Mouse (Mus musculus) WW6 (cell line): ENCODE measurements around the gene Tspear.

Source experiments
- DNase-seq: peaks from one replicate; pipeline ENCODE4 v3.0.0-alpha.2; 2013; ENCODE audit warnings: low read depth, low spot score

Gene Tspear

DNA sequence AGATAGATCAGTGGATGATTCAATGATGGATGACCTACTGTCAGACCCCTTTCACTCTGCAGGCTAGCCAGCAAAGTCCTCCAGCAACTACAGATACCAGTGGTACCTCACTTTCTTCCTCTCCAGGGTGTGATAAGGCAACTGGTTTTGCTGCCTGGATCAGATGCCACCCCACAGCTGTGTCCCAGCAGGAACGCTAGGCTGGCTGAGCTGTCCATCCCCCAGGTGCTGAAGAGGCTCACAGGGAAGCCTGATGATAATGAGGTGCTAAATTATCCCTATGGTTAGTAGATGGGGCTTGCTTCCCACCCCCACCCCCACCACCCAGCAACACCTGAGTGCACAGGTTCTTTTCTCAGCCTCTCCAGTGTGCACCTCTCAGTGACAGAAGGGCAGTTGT is 181.2 kb downstream of the Tspear start:
- no peak for DNase-seq

DNA sequence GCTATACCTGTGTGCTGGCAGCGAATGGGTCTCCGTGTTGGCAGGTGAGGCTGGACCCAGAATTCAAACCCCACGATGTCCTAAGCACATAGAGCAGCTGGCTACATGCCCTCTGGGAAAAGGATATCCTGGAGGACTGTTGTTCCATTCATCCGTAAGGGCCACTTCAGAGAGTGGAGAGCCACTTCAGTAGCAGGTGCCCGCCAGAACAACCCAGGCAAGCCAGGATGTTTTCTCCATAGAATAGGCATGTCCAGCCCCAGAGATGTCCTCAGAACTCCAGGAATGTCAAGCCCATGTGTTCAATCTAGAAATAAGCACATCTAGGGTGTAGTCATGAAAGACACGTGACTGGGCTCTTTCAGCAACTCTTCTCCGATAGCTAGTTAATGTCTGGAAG is 183.3 kb downstream of the Tspear start:
- no peak for DNase-seq

DNA sequence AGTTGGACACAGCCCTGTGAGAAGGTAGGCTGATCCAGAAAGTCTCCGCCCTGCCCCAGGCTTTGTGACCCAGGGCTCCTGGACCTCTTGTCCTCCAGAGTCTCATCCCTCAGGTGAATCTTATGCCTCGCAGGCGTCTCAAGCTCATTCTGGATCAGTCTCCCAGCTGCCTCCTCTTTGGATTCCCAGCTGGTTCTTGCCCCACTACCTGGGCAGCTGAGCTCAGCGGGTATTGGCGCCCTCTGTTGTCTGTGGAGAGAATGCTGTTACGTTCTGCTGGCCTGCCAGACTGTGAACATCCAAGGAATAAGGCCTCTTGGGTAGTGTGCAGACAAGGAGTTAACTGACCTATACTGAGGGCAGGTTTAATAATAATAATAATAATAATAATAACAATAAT is 192.6 kb downstream of the Tspear start:
- no peak for DNase-seq

DNA sequence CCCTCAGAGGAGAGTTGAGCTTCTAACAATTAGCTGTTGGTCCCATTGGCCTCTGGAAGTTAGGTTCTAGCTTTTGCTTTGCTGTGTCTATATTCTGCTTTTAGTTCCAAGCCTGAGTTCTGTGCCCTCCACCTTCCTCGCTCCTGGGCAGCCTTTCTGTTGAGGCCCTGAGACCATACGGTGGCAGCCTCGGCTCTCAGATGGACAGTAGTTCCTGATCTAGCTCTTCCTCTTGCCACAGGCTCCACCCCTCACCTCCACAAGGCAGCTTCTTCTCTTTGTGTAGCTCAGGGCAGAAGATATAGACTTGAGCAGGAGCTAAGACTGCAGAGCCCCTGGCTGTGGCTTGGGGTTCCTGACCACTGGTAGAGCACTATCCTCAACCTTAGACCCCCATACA is 193.9 kb downstream of the Tspear start:
- no peak for DNase-seq

DNA sequence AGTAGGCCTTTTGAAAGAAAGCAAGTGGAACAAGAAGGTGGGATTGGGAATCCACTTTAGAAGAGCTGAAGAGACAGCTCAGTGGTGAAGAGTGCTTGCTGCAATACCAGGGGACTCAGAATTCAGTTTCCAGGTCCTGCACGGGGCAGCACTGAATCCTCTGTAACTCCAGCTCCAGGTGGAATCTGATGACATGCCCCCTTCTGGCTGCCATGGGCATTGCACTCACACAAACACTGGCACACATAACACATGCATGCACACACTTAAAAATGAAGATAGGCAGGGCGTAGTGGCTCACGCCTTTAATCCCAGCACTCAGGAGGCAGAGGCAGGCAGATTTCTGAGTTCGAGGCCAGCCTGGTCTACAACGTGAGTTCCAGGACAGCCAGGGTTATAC is 196.2 kb downstream of the Tspear start:
- no peak for DNase-seq

DNA sequence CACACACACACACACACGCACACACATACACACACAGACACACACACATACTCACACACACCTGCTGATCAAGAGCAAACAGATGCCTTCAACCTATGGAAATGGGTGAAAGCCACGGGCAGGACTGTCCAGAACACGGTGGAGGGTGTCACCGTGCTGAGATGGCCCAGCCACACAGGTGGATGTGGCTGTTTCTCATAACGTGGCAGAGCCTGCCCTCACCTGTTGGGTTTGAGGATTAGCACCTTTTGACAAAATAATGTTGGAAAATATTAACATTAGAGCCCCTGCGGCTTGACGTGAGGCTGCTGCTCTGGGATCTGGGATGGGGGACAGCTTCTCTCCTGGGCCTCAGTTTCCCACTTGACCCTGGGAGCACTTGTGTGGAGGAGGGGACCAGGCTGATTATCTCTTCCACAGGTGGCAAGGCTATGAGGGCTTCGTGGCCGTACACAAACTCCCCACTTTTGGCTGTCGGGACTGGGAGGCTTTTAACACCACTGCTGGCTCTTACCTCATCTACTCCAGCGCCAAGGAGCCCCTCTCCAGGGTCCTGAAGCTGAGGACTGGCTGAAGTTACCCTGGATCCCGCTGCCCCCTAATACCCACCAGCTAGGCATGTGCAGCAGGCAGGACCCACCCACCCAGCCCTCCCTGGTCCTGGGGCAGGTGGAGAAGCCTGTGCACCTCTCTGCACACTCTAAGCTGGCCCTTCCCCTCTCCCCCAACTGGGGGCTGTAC is 199.8 kb downstream of the Tspear start:
- no peak for DNase-seq

DNA sequence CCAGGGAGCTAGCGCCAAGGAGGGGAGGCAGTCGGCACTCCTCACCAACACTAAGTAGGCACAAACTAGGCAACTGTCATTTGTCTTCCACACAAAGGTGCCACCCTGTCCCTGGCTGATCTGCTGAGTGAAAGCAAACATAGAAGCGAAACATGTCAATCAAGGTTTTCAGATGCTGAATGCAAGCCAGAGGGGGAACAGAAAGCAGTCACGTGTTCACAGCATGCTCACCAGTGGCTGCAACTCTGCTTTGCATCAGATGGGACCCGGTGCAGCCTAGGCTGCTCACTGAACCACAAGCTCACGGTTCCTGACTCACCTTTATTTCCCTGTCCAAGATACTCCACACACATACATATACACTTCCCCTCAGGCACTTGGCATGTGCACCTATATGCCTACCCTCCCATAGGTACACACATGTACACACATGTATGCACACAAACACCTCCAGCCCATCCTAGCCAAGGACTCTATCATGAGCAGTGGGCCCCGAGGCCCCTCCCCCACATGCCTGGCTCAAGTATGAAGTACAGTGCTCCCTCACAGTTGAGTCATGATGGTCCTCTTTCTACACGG is 204.7 kb downstream of the Tspear start:
- no peak for DNase-seq

DNA sequence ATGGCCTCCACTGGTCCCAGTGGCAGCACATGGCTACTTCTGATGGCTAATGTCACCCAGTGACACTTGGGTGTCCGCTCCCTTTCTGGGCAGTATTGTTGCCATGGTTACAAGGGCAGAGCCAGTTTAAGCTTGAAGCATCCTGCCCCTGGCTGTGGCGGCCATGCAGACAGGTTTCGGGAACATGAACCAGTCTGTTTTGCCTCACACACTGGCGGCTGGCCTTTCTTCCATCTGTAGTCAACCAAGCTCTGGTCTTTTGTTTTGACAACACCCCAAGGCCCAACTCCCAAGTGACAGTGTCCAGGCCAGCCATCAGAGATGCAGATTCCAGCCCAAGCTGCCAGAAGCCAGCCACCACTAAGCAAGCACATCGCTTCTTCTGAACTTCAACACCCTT is 209.2 kb downstream of the Tspear start:
- no peak for DNase-seq

DNA sequence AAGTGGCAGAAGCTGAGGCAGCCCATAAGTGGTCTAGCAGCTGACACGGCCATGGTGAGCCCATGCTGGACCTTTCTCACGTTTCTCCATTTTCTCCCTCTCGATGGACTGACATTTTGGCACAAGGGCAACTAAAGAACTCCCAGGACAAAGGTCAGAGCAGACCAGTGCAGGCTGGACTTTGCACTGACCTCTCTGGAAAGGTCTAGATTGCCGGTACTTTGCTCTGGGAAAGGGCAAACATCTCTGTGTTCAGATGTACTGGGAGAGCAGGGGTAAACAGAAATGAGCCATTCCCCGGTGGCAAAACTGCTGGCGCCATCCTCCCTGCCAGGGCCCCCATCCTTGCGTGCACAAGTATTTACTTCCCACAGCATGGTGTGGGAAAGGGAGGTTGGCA is 213.8 kb downstream of the Tspear start:
- no peak for DNase-seq

DNA sequence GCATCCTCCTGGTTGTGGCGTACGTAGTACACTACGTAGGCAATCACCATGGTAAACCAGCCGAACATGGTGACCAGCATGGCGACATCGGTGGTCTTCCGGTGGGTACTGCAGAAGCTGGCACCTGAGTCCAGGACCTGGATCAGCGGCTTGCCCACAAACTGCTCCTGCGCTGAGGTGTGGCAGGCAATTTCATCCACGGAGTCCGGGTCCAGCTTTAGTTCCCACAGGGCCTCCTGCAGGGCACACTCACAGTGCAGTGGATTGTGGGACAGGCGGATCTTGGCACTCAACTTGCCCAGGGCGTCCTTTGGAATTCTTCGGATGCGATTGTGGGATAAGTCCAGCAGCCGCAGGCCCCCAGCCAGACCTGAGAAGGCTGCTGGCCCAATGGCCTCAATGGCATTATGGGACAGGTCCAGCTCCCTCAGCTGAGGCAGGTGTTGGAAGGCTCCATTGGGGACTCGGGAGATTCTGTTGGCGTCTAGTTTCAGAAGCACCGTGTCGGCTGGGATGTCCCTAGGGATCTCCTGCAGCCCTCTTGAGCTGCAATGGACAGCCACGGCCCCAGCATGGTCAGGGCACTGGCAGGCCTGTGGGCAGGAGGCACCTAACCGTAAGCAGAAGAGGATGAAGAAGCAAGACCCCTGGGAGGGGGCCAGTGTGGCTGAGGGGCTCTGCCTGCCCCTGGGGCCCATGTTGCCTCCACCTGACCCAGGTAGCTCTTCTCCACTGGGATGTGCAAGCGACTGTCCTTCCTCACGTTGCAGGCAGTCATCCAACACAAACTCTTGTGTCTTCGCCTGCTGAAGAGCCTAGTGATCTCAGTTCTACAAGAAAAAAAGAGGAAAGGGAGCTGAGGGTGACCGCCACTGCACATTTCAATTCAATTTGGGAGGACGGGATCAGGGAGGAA is 214.8 kb downstream of the Tspear start:
- no peak for DNase-seq

DNA sequence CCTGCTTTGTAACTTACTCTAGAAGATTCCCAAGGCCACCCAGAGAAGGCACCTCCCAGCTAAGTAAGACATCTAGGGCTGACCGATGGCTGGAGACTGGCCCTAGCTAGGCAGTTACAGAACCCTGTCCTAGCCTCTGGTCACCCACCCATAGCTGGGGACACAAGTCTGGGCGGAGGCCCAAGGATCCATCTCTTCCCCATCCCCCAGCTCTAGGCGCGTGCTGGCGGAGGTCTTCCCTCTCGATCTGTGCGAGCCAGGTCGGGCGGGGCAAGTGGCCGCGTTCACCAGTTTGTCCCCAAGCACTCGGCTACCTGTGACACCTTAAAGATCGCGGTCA is 215.5 kb downstream of the Tspear start:
- no peak for DNase-seq

DNA sequence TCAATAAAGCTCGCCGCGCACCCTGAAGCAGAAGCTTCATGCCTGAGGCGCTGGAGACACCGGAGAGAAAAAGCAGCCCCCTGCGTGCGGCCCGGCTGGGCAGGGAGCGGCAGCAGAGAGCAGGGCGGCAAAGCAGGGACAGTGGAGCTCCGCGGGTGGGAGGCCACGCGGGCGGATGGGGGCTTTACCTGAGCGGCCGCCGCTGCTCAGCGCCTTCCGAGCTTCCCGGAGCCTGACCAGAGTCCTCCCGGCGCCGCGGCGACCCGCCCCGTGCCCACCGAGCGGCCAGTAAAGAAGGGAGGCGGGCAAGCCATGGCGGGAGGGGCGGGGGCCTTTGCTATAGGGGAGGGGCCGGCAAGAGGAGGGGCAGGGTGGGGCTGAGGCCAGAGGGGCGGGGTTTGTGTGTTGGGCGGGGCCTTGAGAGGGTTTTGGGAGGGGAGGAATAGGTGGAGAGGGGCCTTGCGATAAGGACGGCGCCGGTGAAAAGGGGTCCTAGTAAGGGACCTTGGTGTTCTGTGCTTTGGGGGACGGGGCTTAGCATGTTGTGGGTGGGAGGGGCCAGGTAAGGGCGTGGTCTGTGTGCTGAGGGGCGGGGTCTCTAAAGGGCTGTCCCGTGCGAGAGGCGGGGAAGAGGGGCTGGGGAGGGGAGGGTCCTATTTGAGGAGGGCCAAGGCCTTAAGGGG is 216.0 kb downstream of the Tspear start, which contains the start of gene Lrrc3:
Gene Lrrc3, minus strand, starts transcription at position 326 of the 683 bp plus-strand sequence.
- DNase-seq, result peak; percentile 49

DNA sequence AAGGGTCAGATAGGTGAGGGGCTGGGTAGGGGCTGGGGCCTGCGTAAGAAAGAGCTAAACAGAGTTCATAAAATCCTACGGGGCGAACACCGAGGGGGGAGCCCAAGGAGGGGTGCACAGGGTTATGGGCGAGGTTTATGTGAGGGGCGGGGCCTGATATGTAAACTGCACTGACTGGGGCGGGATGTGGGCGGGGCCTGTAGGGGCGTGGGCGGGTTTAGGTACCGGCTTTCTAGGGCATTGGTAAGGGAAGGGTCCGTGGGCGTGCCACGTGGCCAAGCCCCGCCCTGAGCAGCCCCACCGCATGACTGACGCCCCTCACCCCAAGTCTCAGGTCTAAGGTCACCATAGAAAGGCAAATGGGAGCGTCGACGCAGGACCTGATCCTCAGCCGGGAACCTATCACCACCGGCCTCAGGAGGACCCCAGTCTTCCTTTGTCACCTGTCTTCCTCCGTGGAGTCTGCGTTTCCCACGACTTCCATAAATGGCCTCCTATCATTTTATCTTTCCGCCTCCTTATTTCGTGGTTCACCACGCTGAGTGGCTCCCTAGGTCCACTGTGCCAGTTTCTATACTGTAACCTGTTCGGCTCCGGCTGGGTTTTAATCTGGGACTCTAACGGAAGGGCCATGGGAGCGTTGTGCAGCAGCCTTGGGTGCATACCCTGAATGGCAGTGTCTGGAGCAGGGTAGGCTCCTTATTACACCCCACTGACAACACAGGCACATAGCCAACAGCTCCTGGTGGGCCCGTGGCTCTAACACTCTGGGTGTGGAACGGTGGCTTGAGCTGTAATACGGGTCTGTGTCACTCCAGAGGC is 216.7 kb downstream of the Tspear start:
- peak; percentile 69 for DNase-seq

DNA sequence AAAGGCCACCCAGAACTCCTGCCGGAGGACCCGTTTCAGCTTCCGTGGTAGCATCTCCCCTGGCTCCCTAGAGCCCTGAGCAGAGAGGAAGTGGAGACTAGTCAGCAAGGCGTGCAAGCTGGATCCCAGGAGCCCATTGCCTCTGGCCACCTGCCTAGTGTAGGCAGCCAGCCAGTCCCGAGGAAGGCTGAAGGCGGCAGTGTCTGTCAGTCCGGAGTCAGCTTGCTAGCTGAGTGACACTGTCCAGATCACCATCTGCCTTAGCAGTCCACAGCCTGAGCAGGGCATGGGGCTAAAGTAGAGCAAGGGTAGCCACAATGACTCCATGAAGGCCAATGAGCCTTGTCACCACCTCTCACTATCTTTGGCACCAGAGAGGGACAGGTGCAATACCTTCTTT is 226.2 kb downstream of the Tspear start:
- DNase-seq, result no peak

DNA sequence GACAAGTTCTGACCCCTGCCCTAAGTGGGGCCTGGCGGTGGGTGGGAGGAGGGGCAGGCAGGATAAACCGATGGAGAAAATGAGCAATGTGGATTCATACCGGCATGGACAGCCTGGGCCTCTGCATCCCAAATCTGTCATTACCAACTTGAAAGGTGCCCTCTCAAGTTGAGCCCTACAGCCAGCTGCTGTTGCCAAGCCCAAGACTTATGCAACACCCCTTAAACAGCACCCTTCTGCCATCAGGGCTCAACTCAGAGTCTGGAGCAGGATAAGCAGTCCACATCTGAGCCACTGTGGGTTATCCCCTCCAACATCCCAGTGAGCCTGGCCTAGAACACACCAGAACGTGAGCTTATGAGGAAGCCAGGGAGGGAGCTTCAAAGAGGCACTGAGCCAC is 226.9 kb downstream of the Tspear start:
- DNase-seq, result no peak

DNA sequence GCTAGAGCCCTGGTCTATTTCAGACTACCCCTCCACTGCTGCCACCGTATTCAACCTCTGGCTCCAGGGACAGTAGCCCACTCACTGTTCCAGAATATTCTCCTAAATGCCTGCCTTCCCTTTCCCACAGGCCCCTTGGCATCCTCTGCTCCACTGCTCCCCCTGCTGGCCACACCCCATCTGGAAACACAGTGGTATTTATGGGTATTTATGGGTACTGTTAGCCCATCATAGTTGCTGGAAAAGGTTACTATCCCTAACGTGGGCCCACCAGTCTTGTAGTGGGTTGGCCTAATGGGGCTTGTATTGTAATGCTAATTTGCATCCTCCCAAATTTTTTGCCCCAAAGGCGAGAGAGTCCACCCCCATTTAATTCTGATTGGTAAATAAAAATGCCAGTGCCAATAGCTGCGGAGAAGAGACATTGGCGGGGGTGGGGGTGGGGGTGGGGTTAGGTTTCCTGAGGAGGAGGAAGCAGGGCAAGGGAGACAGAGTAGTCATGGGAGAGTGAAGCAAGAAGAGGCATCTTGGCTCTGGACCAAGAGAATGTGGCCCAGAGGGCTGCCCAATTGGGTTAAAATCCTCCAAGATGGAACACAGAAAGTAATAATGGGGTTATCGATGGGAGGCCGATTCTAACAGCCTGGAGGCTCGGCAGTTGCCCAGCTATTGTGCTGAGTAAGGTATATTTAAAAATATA is 230.4 kb downstream of the Tspear start:
- DNase-seq, result no peak

DNA sequence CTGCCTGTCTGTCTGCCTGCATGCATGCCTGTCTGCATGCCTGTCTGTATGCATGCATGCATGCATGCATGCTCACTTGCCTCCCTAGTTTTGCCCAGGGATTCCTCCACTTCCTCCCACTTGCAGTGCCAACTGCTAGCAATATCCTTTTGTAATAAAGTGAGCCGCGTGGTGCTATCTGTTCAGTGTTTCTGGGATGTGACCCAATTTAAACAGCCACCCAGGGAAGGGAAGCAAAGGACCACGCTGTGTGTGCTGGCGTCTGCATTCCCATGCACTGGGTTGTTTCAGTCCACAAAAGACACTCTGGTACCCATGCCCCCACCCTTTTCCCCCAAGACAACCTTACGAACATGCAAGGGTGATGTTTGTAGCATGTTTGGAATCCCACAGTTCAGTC is 234.6 kb downstream of the Tspear start:
- DNase-seq, result no peak

DNA sequence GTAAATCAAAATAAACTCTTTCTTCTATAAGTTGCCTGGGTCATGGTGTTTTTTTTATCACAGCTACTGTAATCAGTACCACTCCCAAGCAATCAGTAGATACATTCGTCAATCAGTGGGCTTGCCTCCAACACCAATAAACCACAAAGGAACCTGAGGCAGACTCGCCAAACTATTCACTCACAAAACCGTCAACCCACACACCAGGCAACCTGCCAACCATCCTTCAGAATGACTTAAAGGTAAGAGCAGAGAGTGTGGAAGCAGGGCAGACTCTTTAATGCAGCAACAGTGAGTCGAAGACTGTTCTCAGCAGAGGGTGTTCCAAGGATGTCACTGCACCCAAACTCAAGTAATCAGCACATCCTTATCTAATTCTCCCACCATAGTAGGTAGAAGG is 236.3 kb downstream of the Tspear start:
- no peak for DNase-seq

DNA sequence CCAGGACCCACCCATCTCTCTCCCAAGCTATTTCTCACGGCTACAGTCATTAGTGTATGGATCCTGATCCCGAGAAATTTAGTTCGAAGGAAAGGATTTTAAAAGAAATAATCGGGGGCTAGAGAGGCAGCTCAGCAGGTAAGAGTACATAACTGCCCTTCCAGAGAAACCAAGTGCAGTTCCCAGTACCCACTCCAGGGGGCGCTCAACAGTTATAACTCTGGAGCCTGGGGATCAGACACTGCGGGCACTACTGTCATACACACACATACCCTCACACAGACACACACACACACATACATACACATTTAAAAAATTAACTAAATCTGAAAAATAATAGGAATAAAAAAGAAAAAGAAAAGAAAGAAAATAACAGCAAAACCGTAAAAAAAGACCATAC is 239.8 kb downstream of the Tspear start:
- no peak for DNase-seq

DNA sequence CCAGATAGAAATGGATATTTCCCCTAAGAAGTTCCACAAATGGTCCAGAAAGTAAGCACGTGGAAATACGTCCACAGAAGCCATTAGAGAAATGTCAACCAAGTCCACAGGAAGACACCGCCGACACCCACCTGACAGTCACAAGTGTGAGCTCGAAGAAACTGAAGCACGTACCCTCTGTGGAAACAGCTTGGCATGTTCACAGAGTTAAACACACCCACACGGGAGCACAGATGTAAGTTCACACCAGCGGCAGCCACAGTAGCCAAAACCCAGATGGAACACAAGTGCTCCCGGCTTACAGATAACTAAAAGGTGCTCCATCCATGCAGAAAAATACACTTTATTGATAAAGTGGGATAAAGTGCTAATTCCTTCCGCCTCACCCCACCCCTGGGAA is 241.0 kb downstream of the Tspear start:
- DNase-seq, result no peak
